Mouse (Mus musculus) testis, postnatal 14 days (tissue): ENCODE data around the gene Fto.
A peak's percentile ranks its signal among the peaks of the same experiment; 100 is the strongest.

ENCODE experiments used
- DNase-seq: peaks from one replicate; pipeline ENCODE4 v3.0.0; 2021; ENCODE audit warnings: low spot score

Gene Fto

DNA sequence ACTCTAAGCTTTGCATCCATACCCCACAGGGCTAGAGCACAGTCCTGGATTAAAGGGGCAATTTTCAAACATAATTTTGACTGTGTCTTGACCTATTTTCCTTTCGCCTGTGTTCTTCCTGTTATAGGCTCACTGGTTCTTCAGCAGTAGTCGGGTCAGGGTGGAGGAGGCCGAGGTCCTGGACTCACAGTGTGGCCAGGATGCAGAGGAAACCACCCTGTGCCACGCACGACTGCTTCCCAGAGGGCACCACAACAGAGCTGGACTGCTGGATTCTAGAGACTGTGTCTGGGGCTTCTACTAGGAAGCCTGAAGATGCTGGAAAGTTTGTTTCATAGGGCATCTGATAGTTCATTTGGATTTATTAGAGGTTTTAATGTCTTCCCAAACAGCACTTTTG is 366.8 kb downstream of the Fto start:
- no peak for DNase-seq

DNA sequence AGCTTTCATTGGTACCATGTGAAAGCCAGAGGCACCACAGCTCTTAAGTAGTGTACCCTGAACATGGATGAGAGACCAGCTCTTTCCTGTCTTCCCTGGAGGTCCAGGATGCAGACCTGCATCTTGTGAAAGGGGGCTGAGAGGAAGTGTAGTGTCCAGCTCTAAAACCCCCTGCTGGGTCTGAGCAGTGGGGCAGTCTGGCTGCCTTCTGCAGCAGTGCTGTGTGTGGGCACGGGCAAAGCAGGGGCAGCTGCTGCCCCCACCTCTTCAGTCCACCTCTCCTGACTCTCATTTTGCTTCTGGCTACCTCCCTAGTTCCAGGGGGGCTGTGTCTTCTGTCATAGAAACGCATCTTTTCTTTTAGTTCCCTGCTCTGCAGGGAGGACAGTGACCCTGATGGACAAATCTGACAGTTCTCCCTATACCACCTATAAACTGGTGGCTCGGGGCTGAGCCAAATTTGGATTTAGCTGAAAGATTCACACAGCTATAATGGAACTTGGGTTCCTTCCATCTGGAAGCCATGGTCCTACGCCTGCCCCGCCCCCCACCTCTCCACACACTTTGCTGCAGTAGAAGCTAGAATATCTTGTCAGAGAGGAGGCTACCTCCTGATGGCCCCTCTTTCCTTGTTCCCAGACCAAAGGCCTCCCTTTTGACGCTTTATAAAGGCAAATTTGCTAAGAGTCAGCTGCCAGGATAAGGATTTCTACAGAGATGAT is 371.4 kb downstream of the Fto start:
- DNase-seq: no peak

DNA sequence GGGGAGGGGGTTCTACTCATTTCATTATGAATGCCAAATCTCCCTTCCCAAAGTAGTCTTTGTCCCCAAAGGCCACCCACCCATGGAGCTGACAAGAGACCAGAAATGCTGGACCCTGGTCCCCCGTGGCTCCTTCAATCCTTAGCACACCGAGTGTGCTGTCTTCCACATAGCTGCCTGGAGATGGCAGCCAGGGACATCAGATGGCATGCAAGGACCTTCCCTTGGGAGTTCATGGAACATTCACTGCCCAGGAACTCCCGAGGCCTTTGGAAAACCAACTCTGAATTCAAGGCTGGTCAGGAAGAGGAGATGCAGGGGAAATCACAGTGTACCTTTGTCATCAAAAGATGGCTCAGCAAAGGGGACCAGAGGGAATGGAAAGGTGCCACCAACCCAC is 372.1 kb downstream of the Fto start:
- no peak for DNase-seq

DNA sequence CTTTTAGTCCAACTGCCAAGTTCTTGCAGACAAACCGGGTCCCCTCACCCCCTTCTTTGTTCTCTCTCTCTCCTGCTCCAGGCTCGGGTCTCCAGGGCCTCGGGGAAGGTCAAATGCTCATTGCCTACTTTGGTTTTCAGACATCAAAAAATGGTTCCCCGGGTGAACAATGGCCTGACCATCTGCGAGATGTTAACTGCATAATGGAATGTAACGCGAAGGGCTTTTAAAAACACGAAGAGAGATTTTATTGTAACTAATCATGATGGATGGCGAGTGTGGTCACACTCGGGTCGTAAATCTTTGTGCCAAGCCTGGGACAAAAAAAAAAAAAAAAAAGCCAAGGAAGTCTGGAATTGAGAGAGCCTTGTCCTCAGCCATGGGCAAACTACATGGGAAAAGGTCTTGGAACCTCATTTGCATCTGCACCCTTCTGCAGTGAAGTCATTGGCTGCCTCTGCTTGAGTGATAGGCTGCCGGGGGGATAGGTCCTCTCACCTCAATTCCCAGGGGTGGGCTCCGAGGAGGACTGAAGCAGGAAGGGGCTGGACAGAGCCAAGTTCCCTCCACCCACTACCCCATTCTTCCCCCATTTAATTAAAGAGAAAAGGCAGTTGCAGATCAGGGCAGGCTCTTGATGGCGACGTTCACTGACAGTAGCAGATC is 378.9 kb downstream of the Fto start:
- peak; percentile 53 for DNase-seq

DNA sequence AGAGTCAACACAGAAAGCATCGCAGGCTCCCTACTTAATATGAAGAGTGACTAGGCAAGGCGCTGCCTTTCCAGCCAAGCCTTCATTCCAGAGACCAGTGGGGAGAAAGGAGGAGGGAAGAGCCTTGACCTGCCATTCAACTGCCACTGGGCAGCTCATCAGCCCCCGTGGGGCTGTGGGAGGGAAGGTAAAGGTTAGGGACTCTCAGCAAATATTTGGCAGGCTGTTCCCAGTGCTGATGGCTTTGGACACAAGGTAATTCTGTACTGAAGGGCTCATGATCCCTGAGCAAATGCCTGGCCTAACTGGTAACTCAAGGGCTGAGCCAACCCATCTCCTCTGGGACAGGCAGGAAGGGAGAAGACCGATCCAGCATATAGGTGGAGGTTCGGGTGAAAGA is 393.2 kb downstream of the Fto start:
- no peak for DNase-seq

DNA sequence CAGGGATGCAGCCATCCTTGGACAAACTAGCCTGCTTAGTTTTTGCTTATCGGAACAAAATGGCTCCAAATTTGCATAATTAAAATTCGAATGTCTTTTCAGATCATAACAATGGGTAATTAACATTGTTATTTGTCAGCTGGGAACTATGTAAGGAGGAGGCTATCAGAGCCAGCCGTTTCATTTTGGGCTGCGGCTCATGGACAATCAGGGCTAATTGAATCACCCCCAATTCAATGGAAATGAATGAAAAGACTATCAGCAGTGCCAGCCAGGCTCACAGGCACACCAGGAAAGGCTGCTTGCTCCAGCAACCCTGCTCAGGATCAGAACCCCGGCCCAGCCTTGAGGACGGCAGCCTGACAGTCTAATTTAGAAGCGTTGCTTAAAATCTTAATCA is 395.3 kb downstream of the Fto start:
- no peak for DNase-seq

DNA sequence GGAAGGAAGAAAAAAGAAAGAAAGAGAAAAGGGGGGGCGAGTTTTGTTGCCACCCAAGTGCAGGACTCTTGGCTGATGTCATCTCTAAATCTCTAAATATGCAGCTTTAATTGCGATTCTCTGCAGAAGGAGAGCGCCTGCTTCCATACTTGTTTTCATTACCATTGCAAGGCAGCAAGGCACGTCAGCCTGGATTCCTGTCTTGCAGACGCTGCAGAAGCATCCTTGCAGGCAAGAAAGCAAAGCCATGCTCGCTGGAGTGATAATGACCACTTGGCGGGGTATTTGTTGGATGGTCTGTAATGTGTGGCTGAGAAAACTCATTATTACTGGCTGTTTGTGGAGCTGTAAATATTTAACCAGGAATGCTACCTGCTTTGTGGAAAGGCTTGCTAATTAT is 396.4 kb downstream of the Fto start:
- no peak for DNase-seq

DNA sequence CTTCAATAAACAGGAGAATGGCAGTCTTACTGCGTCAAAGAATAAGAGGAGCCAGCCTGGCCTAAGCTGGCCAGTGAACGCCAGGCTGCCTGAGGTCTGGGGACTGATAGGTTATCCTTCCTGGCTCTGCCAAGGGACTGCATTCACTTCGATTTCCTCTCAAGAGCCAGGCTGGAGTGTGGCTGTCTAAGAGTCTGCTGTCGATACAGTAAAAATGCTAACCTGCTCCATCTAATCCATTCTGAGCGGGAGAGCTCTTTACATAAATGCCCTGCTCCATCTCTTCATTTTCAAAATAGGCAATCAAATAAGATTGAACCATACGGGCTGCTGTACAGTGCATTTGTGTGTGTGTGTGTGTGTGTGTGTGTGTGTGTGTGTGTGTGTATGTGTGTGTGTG is 397.9 kb downstream of the Fto start:
- DNase-seq: no peak

DNA sequence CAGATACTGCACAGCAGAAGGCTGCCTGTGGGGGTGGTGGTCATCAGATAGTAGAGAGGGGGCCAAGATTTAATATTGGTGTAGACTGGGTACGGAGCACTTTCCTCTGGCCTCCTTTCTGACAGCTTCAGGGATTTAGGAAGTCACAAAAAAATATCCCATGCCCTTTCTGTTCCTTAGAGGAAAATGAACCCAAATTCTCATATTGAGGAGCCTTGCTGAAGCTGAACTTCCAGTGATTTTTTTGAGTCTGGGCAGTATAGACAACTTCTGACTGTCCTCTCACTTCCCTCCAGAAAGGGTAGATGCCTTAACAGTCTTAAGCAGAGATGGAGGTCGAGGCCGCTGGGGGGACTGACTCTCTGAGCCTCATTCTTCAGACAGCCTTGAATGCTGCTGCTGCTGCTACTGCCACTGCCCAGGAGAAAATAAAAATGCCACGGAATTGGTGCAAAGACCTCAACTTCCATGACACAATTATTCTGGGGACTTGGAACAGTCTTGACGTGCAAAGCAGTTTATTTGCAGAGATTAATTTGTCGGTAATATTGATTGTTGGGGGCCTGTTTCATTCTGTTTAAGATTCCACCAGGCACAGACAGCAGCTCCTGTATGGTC is 398.8 kb downstream of the Fto start:
- DNase-seq: no peak

DNA sequence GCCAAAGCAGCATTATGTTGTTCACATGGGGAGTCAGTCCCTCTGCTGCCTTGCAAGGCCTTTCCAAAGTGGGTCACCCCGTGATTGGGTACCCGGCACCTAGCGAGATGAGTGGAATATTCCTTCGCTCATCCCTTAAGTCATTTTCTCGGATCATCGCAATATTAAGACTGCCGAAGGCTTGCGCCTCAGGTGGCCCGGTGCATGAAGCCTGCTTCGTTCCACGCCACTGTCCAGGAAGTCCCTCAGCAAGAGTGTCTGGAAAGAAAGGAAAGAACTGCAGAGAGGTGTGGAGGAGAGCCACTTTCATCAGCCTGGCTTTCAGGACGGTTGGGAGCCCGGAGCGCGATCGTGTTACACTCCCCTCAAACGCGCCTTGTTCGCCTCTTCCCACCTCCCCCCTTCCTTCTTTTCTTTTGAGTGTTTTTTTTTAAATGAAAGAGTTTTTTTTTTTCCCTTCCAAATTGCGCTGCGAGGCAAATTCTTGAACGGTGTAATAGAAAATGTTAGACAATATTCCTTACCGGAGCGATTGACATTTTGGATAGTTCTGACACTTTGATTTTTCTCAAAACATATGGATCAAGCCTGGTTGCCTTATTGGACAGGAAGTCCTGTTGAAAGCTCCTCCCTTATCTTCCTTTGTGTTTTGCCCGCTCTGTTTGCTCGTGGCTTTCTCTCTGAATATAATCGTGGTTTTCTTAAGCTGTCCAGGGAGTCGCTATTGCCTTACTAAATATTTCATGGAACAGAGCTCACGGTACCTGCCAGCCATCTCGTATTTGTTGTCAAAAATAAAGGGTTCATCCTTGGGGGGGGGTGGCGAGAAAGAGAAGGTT is 399.6 kb downstream of the Fto start:
- DNase-seq: no peak

DNA sequence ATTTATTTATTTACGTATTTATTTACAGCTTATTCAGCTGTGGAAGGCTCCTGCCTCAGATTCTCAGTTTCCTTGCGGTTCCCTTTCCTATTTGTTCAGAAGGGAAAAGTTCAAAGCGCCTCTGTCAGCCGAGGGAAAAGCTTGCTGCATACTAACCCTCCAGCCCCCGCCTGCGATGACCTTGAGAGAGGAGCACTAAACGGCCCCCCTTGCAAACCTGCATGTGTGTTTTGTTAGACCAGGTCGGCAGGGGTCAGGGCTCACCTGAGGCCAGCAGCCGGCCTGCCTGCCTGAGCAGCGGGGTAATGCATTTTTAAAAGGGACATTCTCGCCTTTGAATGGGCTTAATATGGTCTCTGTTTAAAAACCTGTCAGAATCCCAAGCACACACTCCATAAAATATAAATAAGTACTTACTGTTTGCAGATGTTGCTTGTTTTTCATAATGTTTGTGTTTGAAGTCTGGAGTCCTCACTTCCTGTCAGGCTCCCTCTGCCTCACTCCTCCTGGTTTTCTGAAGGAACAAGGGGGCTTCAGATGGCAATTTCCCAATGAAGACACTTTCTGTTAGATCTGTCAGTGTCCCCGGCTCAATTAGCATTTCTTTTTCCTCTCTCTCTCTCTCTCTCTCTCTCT is 400.5 kb downstream of the Fto start:
- no peak for DNase-seq

DNA sequence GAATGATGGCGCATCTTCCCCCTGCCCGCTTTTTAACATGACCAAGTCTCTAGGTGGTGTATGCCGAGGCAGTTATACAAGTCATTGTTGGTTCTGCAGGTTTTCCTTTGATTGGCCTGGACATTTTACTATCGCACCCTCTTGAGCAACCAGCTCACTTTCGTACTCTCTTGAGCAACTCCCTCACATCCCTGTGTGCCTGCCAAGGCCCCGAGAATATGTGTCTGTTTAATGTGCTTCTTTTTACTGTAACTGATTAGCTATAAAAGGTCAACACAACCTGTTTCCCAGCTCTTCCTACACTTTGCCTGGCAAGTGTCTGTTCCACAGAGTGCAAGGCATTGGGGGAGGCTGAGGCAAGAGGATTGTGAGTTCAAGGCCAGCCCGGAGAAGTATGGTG is 401.4 kb downstream of the Fto start:
- peak; percentile 24 for DNase-seq

DNA sequence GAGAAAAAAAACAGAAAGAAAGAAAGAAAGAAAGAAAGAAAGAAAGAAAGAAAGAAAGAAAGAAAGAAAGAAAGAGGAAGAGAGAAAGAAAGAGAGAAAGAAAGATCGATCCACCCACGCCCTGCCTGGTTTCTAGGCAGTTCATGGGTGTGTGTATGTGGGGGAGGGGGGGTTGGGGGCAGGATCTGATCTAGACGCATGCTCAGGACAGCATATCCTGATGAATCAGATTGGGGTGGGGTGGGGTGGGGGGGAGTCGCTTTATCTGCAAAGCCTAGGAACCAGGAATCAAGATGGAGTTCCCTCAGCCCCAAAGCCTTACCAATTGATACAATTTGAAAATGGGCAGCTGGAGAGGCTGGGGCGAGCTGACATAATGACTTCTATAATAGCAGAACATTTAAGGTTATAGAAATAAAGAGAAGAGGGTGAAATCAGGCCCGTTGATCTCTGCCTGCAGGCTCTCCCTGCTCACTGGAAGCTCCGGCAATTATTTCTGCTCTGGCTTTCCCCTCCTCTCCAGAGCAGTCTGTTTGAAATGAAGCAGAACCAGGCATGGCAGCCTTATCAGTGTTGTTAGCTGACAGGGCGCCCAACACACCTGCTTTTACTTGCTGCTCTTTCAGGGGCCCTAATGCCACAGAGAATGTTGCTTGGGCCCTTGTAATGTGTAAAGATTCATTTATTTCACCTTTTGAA is 402.2 kb downstream of the Fto start:
- no peak for DNase-seq
